Mouse (Mus musculus): ENCODE measurements at regions not wholly inside any gene's neighbourhood (a gene's known extent, or its start where the extent isn't known, plus 50 kb on each side); places are given as distances from the start of the nearest gene placed in this dataset.

- DNase-seq: no peak
Measured at GRCm38 (mm10) chr13:107944831-107945230, 99.4 kb upstream of the Smim15 start.

- DNase-seq: no peak
Measured at GRCm38 (mm10) chr13:107942979-107943378, 101.3 kb upstream of the Smim15 start.

- no peak for DNase-seq
Measured at GRCm38 (mm10) chr13:107942297-107942962, 101.8 kb upstream of the Smim15 start.

GRCm38 (mm10) chr13:107939916-107940646, 104.2 kb upstream of the Smim15 start:
- DNase-seq: peak; percentile 71

- DNase-seq: no peak
Measured at GRCm38 (mm10) chr13:107935611-107936010, 108.6 kb upstream of the Smim15 start.

GRCm38 (mm10) chr13:107934691-107935090, 109.6 kb upstream of the Smim15 start:
- DNase-seq: no peak

GRCm38 (mm10) chr13:107933598-107934571, 110.4 kb upstream of the Smim15 start:
- no peak for DNase-seq

- no peak for DNase-seq
Measured at GRCm38 (mm10) chr13:107932423-107933032, 111.7 kb upstream of the Smim15 start.

- DNase-seq: no peak
Measured at GRCm38 (mm10) chr13:107931216-107931615, 113.0 kb upstream of the Smim15 start.

- no peak for DNase-seq
Measured at GRCm38 (mm10) chr13:107927499-107928215, 116.6 kb upstream of the Smim15 start.

GRCm38 (mm10) chr13:107925470-107925869, 118.8 kb upstream of the Smim15 start:
- no peak for DNase-seq

GRCm38 (mm10) chr13:107923129-107924114, 120.8 kb upstream of the Smim15 start:
- DNase-seq: peak; percentile 29

GRCm38 (mm10) chr13:107919403-107919802, 124.8 kb upstream of the Smim15 start:
- DNase-seq: no peak

GRCm38 (mm10) chr13:107918478-107918877, 125.8 kb upstream of the Smim15 start:
- DNase-seq: no peak

- DNase-seq: no peak
Measured at GRCm38 (mm10) chr13:107918065-107918464, 126.2 kb upstream of the Smim15 start.

- DNase-seq: no peak
Measured at GRCm38 (mm10) chr13:107917564-107917963, 126.7 kb upstream of the Smim15 start.

- no peak for DNase-seq
Measured at GRCm38 (mm10) chr13:107910125-107910524, 134.1 kb upstream of the Smim15 start.

GRCm38 (mm10) chr13:107909343-107910067, 134.7 kb upstream of the Smim15 start:
- DNase-seq: no peak

GRCm38 (mm10) chr13:107907966-107908365, 136.3 kb upstream of the Smim15 start:
- DNase-seq: no peak

- no peak for DNase-seq
Measured at GRCm38 (mm10) chr13:107904851-107905250, 139.4 kb upstream of the Smim15 start.
